Mouse (Mus musculus) E14TG2a.4 (cell line): Measurements from ENCODE around the gene Rcor2.

ENCODE experiments used
- CTCF ChIP-seq: conservative IDR thresholded peaks from 2 replicates; pipeline ENCODE4 v1.5.1; 2014; ENCODE audit warnings: low read length
- POU5F1 ChIP-seq: IDR thresholded peaks from 2 replicates; pipeline ENCODE4 v1.6.1; 2014; ENCODE audit warnings: low read length, borderline replicate concordance

DNA sequence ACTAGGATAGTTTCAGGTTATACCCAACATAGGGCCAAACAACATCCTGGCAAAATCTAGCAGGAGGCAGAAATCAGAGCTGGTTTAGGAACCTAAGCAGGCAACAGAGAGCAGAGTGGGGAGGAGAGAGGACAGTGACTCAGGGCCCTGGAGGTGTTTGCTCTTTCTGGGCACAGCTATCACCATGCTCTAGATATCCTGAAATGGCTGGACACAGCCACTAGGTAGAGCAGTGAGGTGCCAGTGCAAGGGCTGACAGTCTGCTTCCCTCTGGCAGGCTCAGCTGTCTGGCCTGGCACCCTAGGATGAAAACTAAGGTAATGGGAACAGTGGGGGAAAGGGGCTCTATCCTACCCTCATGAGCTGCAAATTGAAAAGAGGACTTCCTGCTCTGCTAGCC lies 43.6 kb upstream of the Rcor2 start:
- TF ChIP-seq CTCF = no peak
- TF ChIP-seq POU5F1 = no peak
